Mouse (Mus musculus): ENCODE results near the gene Tmco1. TPM values are rescaled to one million over a fixed set of nuclear protein-coding genes. Genes with fewer than 3 reads are reported as not detected.

Gene Tmco1
- 153 TPM for polyA plus RNA-seq (2021)

DNA sequence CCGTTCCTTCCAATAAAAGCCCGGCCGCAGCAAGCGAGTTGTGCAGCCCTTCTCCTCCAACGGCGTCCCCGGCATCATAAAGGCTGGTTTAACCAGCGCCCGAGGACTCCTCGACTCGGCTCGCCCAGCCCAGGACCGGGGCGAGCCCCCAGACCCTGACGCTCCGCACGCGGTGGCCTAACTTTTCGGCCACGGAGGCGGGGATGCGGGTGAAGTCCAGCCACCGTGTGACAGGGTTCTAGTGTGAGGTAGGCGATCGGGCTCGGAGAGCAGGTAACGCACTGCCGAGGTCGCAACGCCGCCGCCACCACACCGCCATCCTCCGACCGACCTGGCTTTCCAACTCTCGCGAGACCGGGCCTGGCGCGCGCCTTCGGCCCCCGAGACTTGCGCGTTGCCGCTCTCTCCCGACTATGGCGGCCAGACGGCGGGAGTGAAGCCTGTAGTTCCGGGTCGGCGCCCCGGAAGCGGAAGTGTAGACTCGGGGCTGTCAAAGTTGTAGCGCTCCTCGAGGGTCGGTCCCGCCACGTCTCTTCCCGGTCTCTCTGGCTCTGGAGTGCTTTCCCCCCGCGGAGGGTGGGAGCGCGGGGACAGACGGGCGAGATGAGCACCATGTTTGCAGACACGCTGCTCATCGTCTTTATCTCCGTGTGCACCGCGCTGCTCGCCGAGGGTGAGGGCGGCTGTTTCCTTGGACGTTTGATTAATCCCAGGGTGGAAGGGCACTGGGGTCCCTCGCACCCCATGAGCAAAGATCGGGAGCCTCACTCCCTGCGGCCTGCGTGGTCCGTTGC, at the start of gene Tmco1:
Gene Tmco1 (plus strand): TSS at position 118 of the 794 bp plus-strand sequence.
- ChIA-PET POLR2A (no interaction called here), CTCF (no interaction called here)
- ATAC-seq: peak; percentile 96
- no peaks in the 10 kb centered on the region for H3K27me3 ChIP-seq
- in situ Hi-C loops (cut with MboI; ENCODE audit: low pct_unique_long_range_greater_than_20kb): no loop called here
- no peak for TF ChIP-seq CTCF (IDR thresholded peaks at IDR 0.05)
- no peak for DNase-seq (ENCODE audit: low read depth, low spot score)

DNA sequence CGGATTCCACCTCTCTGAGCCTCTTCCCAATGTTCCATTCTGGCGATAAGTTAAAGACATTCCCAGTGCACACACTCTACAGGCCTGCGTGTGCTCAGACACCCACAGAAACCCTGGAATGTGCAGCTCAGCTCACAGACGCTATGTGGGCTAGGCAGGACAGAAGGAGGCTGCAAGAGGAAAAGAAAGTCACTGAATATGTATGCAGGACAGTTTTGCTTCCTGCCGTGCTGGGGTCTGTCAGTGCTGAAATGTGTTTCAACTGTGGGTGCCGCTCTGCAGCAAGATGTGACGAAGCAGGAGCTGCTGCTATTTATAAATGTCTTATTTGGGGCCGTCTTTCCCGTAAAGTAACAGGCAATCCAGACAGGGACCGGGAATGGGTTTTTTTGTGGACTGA, 48.5 kb upstream of the Tmco1 start:
- POLR2A ChIA-PET: no interaction called here
- CTCF ChIA-PET: interaction anchor here (1.2 kb wide), 1 partner anchor 11 kb away, joined by 4 read pairs; no protein-coding TSS in a partner anchor
- no peak for DNase-seq (ENCODE audit: low read depth, low spot score)
- ATAC-seq: no peak
- in situ Hi-C loops (cut with MboI; ENCODE audit: low pct_unique_long_range_greater_than_20kb): loop anchor here (25.0 kb wide), 1 partner anchor 1797 kb away; the partner anchor contains the start of genes Dcaf6 and Mpc2
- TF ChIP-seq CTCF (IDR thresholded peaks at IDR 0.05): no peak
- H3K27me3 ChIP-seq: no peaks in the 10 kb centered on the region

DNA sequence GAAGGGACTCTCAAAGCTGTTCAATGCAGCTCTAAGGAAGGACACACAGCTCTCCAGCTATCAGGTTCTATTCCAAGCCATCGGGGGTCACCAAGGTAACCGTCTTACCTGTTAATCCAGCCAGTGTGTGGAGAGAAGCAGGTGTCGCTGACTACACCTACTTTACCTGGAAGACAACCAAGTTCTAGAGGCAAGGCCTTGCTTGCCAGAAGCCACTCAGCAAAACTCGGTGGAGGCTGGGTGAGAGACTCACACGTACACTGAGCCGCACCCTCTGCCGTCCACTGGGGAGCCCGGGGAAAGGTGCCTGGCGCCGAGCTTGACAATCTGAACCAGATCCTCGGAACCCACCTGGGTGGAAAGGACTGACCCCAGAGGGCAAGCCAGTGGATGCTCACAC, 46.4 kb upstream of the Tmco1 start:
- ATAC-seq (no peak), DNase-seq (ENCODE audit: low read depth, low spot score) (no peak)
- no peaks in the 10 kb centered on the region for H3K27me3 ChIP-seq
- ChIA-PET CTCF (no interaction called here), POLR2A (interaction anchor here (1.3 kb wide), 1 partner anchor 22 kb away, joined by 8 read pairs; no protein-coding TSS in a partner anchor)
- no peak for TF ChIP-seq CTCF (IDR thresholded peaks at IDR 0.05)
- in situ Hi-C loops (cut with MboI; ENCODE audit: low pct_unique_long_range_greater_than_20kb): loop anchor here (25.0 kb wide), 1 partner anchor 1799 kb away; the partner anchor contains the start of genes Dcaf6 and Mpc2

DNA sequence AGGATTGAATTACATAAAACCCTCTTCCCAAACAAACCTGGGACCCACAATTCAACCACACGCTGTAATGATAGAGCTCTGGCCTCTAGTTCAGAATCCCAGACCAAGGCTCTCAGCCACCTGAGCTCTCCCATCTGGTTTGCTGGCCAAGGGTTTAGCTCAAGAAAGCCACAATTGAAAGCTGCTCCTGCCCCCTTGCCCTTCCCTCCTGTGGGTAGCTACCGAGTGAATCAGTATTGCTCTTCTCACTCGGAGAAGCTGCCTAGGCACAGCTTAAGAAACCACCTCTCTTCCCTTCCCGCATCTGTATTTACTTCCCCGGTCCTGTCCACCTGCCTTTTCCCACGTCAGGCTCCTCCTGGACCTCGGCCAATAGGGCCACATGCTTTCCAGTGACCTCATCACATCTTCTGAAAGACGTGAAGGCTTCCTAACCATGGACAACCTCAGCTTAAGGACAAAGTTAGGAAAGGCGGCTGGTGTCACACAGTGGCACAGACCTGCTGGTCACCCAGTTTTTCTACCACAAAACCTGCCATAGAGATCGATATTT, 45.6 kb upstream of the Tmco1 start:
- no peak for DNase-seq (ENCODE audit: low read depth, low spot score)
- in situ Hi-C loops (cut with MboI; ENCODE audit: low pct_unique_long_range_greater_than_20kb): loop anchor here (25.0 kb wide), 1 partner anchor 1800 kb away; the partner anchor contains the start of genes Dcaf6 and Mpc2
- CTCF ChIA-PET: interaction anchor here (0.8 kb wide), 1 partner anchor 21 kb away, joined by 3 read pairs; no protein-coding TSS in a partner anchor
- H3K27me3 ChIP-seq: no peaks in the 10 kb centered on the region
- TF ChIP-seq CTCF (IDR thresholded peaks at IDR 0.05): no peak
- no peak for ATAC-seq
- POLR2A ChIA-PET: interaction anchor here (1.3 kb wide), 1 partner anchor 23 kb away, joined by 8 read pairs; no protein-coding TSS in a partner anchor

DNA sequence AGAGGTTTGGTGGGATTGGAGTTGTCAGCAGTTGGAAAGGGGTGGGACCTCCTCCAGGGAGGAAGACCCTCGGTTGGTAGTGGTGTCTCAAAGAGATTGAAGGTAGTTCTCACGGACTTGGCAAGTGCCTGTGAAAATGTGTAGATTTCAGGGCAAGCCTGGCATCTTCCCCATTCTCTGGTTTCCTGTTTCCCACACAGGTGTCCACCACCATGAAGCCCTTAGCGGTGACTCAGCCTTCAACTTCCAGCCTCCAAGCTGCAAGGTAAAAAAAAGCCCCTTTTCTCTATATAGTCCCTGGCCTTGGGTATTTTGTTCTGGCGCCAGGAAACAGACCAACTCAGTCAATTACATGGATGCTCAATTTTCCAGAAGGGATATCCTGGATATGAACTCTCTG, 42.8 kb upstream of the Tmco1 start:
- in situ Hi-C loops (cut with MboI; ENCODE audit: low pct_unique_long_range_greater_than_20kb): loop anchor here (25.0 kb wide), 1 partner anchor 1803 kb away; the partner anchor contains the start of genes Dcaf6 and Mpc2
- no peaks in the 10 kb centered on the region for H3K27me3 ChIP-seq
- ChIA-PET CTCF (no interaction called here), POLR2A (interaction anchor here (1.7 kb wide), 1 partner anchor 18 kb away, joined by 3 read pairs; no protein-coding TSS in a partner anchor)
- TF ChIP-seq CTCF (IDR thresholded peaks at IDR 0.05): no peak
- DNase-seq (ENCODE audit: low read depth, low spot score): no peak
- ATAC-seq: no peak

DNA sequence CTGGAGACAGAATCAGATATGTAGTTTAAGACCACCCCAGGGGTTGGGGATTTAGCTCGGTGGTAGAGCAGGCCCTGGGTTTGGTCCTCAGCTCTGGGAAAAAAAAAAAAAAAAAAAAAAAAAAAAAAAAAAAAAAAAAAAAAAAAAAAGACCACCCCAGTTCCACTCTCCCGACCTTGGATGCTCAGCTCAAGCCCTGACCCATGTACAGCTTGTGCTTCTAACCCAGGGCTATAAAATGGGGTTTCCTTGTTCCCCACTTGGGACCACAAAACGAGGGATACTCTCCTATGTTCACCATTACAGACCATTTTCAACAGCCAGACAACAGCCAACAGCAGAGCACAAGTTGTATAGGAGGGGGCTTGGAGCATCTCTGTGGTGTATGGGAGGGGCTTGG, 41.5 kb upstream of the Tmco1 start:
- H3K27me3 ChIP-seq: no peaks in the 10 kb centered on the region
- in situ Hi-C loops (cut with MboI; ENCODE audit: low pct_unique_long_range_greater_than_20kb): loop anchor here (25.0 kb wide), 1 partner anchor 1804 kb away; the partner anchor contains the start of genes Dcaf6 and Mpc2
- DNase-seq (ENCODE audit: low read depth, low spot score) (no peak), ATAC-seq (no peak)
- ChIA-PET POLR2A (interaction anchor here (0.6 to 1.7 kb wide), 2 partner anchors 17 to 36 kb away, joined by 3 read pairs; no protein-coding TSS in a partner anchor), CTCF (no interaction called here)
- TF ChIP-seq CTCF (IDR thresholded peaks at IDR 0.05): no peak

DNA sequence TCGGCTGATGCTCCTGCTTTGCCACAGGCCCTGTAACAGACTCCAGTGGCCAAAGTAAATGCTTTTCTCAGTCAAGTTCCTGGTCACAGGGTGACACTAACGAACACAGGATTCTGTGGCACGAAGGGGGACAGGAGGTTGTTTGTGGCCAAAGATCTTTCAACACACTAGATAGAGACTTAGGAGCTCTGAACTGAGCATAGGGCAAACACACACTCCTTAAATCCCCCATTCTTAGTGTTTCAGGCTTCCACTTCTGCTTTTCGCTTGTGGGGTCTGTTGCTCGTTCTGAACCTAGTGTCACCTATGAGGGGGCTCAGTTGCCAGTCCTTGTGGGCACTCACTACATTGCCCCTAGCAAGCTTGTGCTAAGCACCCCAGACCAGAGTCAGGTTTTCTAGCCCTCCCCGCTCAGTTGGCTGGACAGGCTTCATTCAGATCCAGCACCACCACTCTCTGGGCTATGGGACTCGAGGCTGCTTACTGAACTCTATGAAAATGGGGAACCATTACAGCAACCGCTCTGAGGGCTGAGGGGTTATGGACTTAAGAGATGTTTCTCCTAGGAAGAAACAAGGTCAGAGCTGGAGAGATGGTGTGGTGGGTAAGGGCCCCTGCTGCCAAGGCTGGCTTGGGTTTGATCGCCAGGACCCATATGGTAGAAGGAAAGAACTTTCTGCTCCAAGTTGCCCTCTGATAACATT, 39.7 kb upstream of the Tmco1 start:
- ChIA-PET CTCF (no interaction called here), POLR2A (no interaction called here)
- H3K27me3 ChIP-seq: no peaks in the 10 kb centered on the region
- DNase-seq (ENCODE audit: low read depth, low spot score) (no peak), ATAC-seq (no peak)
- TF ChIP-seq CTCF (IDR thresholded peaks at IDR 0.05): no peak
- in situ Hi-C loops (cut with MboI; ENCODE audit: low pct_unique_long_range_greater_than_20kb): loop anchor here (25.0 kb wide), 1 partner anchor 1806 kb away; the partner anchor contains the start of genes Dcaf6 and Mpc2

DNA sequence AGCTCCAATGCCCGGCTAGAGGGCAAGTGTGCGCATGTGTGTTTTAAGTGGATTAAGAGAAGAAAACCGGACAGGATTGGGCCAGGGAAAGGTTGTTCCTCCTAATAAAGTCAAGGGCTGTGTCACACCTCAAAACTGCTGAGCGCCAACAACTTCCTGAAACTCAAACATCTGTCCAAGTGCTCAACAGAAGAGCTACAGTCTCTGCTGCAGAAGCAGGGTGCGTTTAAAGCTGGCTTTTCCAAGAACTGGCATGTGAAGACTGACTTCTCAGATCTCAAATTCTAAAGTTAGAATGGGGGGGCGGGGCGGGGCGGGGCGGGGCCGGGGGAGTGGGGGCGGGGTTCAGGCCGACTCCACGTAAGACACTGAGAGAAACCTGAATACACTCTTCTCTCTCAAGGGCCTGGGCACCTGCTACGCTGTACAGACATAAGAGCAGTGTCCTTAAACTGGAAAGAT, 38.8 kb upstream of the Tmco1 start:
- DNase-seq (ENCODE audit: low read depth, low spot score) (no peak), ATAC-seq (peak; percentile 16)
- TF ChIP-seq CTCF (IDR thresholded peaks at IDR 0.05): no peak
- in situ Hi-C loops (cut with MboI; ENCODE audit: low pct_unique_long_range_greater_than_20kb): loop anchor here (25.0 kb wide), 1 partner anchor 1807 kb away; the partner anchor contains the start of genes Dcaf6 and Mpc2
- ChIA-PET CTCF (interaction anchor here (2.0 kb wide), 1 partner anchor 36 kb away, joined by 4 read pairs; no protein-coding TSS in a partner anchor), POLR2A (interaction anchor here (1.1 kb wide), 1 partner anchor 82 kb away, joined by 3 read pairs; no protein-coding TSS in a partner anchor)
- H3K27me3 ChIP-seq: no peaks in the 10 kb centered on the region

DNA sequence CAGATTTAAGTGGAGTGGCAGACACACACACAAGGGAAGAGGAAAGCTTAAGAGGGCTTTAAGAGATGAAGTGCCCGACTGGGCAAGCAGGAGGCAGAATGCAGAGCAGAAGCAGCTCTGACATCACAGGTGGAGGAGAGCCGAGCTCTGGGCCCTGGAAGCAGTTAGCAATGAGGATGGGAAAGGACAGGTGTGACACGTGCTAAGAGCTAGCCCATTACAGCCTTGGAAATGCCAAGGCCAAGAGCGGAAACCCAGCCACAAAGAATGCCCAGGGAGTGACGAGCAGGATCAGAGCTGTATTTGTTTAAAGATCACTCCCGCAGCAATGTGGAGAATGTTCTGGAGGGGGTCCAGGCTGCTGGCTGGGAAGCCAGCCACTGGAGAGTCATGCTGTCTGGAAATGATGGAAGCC, 38.3 kb upstream of the Tmco1 start:
- ChIA-PET CTCF (interaction anchor here (2.0 kb wide), 1 partner anchor 36 kb away, joined by 4 read pairs; no protein-coding TSS in a partner anchor), POLR2A (interaction anchor here (0.7 to 1.1 kb wide), 2 partner anchors 81 to 1283 kb away, joined by 3 to 4 read pairs; no protein-coding TSS in a partner anchor)
- DNase-seq (ENCODE audit: low read depth, low spot score) (peak; percentile 90), ATAC-seq (peak; percentile 89)
- no peaks in the 10 kb centered on the region for H3K27me3 ChIP-seq
- TF ChIP-seq CTCF (IDR thresholded peaks at IDR 0.05): no peak
- in situ Hi-C loops (cut with MboI; ENCODE audit: low pct_unique_long_range_greater_than_20kb): loop anchor here (5.0 to 25.0 kb wide), 2 partner anchors 38 to 1808 kb away; partner anchors contain the start of genes Dcaf6 and Mpc2

All from Patski (cell line).